Mouse (Mus musculus): ENCODE results near the gene Opcml. TPM values are rescaled to one million over a fixed set of nuclear protein-coding genes. Genes with fewer than 3 reads are reported as not detected.

Opcml gene
- polyA plus RNA-seq, 1 experiment from 2014 or later: 4.9 TPM

GRCm38 (mm10) chr9:28681252-28682037 is 890.9 kb downstream of the Opcml start:
- WGBS: 63% methylated on average over 6 of the region's 6 CpGs
- no peak overlapping the region for H3K9ac ChIP-seq
- no peaks in the 10 kb centered on the region for H3K36me3 ChIP-seq
- H3K4me2 ChIP-seq (replicated peaks): no peak overlapping the region
- no peak for ATAC-seq (ENCODE audit: low FRiP score, low read depth)
- H3K27ac ChIP-seq: no peak overlapping the region
- no peak overlapping the region for H3K4me3 ChIP-seq
- H3K4me1 ChIP-seq: no peaks in the 10 kb centered on the region
- no peaks in the 10 kb centered on the region for H3K27me3 ChIP-seq
- no peaks in the 10 kb centered on the region for H3K9me3 ChIP-seq

DNA sequence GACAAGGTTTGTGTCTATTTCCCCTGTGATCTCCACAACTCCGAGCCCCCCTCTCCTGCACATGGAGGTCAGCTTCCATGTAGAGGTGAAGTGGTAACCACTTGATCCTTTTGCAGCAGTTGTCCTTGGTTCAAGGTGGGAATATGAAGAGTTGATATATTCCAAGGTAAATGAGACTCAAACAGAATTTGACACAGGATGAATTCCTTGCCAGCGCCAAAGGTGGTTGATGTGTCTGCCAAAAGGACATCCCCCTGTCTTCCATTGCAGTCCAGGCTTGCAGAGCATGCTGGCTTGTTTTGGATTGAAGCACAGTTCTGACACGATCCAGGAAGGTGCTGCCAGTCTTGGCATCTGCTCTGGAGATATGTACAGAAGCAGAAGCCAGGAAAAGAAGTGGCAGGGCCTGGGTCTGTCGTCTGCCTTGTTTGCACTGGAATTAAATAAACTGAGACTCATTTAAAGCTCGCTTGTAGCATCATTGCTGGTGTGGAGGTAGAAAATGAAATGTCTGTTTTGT is 893.4 kb downstream of the Opcml start:
- WGBS: 79% methylated on average over 5 of the region's 5 CpGs
- H3K27ac ChIP-seq: no peak overlapping the region
- no peak overlapping the region for H3K4me2 ChIP-seq (replicated peaks)
- H3K9me3 ChIP-seq: no peaks in the 10 kb centered on the region
- no peak overlapping the region for H3K9ac ChIP-seq
- no peak for ATAC-seq (ENCODE audit: low FRiP score, low read depth)
- no peaks in the 10 kb centered on the region for H3K36me3 ChIP-seq
- no peak overlapping the region for H3K4me3 ChIP-seq
- H3K27me3 ChIP-seq: no peaks in the 10 kb centered on the region
- H3K4me1 ChIP-seq: no peaks in the 10 kb centered on the region

GRCm38 (mm10) chr9:28686942-28687611 is 896.5 kb downstream of the Opcml start:
- ATAC-seq (ENCODE audit: low FRiP score, low read depth): no peak
- 14% methylated on average over 7 of the region's 7 CpGs for WGBS

GRCm38 (mm10) chr9:28690134-28690533 is 899.6 kb downstream of the Opcml start:
- H3K4me2 ChIP-seq (replicated peaks): no peak overlapping the region
- H3K27me3 ChIP-seq: no peaks in the 10 kb centered on the region
- WGBS: 65% methylated on average over 2 of the region's 2 CpGs
- no peaks in the 10 kb centered on the region for H3K9me3 ChIP-seq
- H3K4me1 ChIP-seq: no peaks in the 10 kb centered on the region
- H3K36me3 ChIP-seq: no peaks in the 10 kb centered on the region
- no peak overlapping the region for H3K27ac ChIP-seq
- no peak overlapping the region for H3K4me3 ChIP-seq
- no peak for ATAC-seq (ENCODE audit: low FRiP score, low read depth)
- no peak overlapping the region for H3K9ac ChIP-seq

More at GRCm38 (mm10) chr9:28686942-28687611, 896.5 kb downstream of the Opcml start:
- H3K36me3 ChIP-seq: no peaks in the 10 kb centered on the region
- H3K4me2 ChIP-seq (replicated peaks): no peak overlapping the region
- H3K4me3 ChIP-seq: no peak overlapping the region
- no peaks in the 10 kb centered on the region for H3K4me1 ChIP-seq
- no peak overlapping the region for H3K27ac ChIP-seq
- H3K9ac ChIP-seq: no peak overlapping the region
- H3K27me3 ChIP-seq: no peaks in the 10 kb centered on the region
- no peaks in the 10 kb centered on the region for H3K9me3 ChIP-seq

DNA sequence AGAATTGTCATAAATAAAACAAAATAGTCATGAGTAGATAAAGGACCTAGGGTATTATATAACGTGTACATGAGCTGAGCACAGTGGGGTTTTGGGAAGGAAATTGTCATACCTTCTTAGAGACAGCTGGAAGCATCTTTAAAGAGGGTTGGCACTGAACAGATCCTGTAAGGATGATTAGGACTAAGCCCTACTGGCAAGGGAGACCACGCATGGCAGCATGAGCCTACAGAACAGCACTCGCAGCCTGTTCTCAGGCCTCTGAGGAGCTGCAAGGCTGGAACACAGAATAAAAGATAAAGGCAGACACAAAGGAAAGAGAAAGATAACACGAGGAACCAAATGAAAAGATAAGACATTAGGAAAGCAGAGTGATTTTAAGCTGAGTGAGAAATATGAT is 915.2 kb downstream of the Opcml start:
- 79% methylated on average over 4 of the region's 4 CpGs for WGBS

GRCm38 (mm10) chr9:28714544-28714943 is 924.0 kb downstream of the Opcml start:
- H3K4me3 ChIP-seq: no peak overlapping the region
- H3K27me3 ChIP-seq: no peaks in the 10 kb centered on the region
- 85% methylated on average over 2 of the region's 2 CpGs for WGBS
- no peak for ATAC-seq (ENCODE audit: low FRiP score, low read depth)
- H3K9ac ChIP-seq: no peak overlapping the region
- no peaks in the 10 kb centered on the region for H3K9me3 ChIP-seq
- H3K4me1 ChIP-seq: no peaks in the 10 kb centered on the region
- no peak overlapping the region for H3K27ac ChIP-seq
- H3K36me3 ChIP-seq: no peaks in the 10 kb centered on the region
- H3K4me2 ChIP-seq (replicated peaks): no peak overlapping the region

More for the DNA sequence above, 915.2 kb downstream of the Opcml start:
- H3K4me3 ChIP-seq: no peak overlapping the region
- no peaks in the 10 kb centered on the region for H3K36me3 ChIP-seq
- H3K27ac ChIP-seq: no peak overlapping the region
- no peaks in the 10 kb centered on the region for H3K4me1 ChIP-seq
- no peaks in the 10 kb centered on the region for H3K27me3 ChIP-seq
- no peak for ATAC-seq (ENCODE audit: low FRiP score, low read depth)
- H3K4me2 ChIP-seq (replicated peaks): no peak overlapping the region
- H3K9me3 ChIP-seq: no peaks in the 10 kb centered on the region
- H3K9ac ChIP-seq: no peak overlapping the region

GRCm38 (mm10) chr9:28720186-28720585 is 929.6 kb downstream of the Opcml start:
- no peak overlapping the region for H3K4me3 ChIP-seq
- no peak overlapping the region for H3K27ac ChIP-seq
- ATAC-seq (ENCODE audit: low FRiP score, low read depth): no peak
- no peaks in the 10 kb centered on the region for H3K27me3 ChIP-seq
- H3K4me2 ChIP-seq (replicated peaks): no peak overlapping the region
- 92% methylated on average over 2 of the region's 2 CpGs for WGBS
- H3K36me3 ChIP-seq: no peaks in the 10 kb centered on the region
- no peaks in the 10 kb centered on the region for H3K9me3 ChIP-seq
- H3K4me1 ChIP-seq: no peaks in the 10 kb centered on the region
- H3K9ac ChIP-seq: no peak overlapping the region

GRCm38 (mm10) chr9:28731811-28732602 is 941.4 kb downstream of the Opcml start:
- Histone ChIP-seq H3K9ac (no peak overlapping the region), H3K36me3 (no peaks in the 10 kb centered on the region), H3K27ac (no peak overlapping the region), H3K4me2 (replicated peaks) (no peak overlapping the region), H3K27me3 (no peaks in the 10 kb centered on the region), H3K4me1 (no peaks in the 10 kb centered on the region), H3K9me3 (no peaks in the 10 kb centered on the region), H3K4me3 (no peak overlapping the region)
- WGBS: 54% methylated on average over 10 of the region's 10 CpGs
- ATAC-seq (ENCODE audit: low FRiP score, low read depth): no peak

DNA sequence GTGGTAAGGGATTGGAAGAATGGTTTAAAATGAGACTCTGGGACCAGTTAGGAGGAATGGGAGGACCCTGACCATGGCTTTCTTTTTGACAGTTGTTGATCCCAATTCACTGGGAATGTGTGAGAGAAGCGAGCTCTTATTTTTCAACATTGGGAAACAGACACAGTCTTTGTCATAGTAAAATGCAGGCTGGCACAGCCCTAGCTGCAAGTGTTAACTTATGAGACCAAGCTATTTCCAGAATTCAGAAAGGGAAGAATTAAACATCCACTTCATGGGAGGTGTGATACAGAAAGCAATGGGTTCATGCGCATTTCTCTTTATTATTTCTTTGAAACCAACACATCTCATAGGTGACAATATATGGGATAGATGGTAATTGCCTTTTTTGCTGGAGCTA is 947.4 kb downstream of the Opcml start:
- no peaks in the 10 kb centered on the region for H3K36me3 ChIP-seq
- ATAC-seq (ENCODE audit: low FRiP score, low read depth): no peak
- no peak overlapping the region for H3K9ac ChIP-seq
- H3K27ac ChIP-seq: no peak overlapping the region
- no peaks in the 10 kb centered on the region for H3K27me3 ChIP-seq
- H3K4me1 ChIP-seq: no peaks in the 10 kb centered on the region
- no peak overlapping the region for H3K4me2 ChIP-seq (replicated peaks)
- WGBS: 93% methylated on average over 2 of the region's 2 CpGs
- H3K4me3 ChIP-seq: no peak overlapping the region
- H3K9me3 ChIP-seq: no peaks in the 10 kb centered on the region

DNA sequence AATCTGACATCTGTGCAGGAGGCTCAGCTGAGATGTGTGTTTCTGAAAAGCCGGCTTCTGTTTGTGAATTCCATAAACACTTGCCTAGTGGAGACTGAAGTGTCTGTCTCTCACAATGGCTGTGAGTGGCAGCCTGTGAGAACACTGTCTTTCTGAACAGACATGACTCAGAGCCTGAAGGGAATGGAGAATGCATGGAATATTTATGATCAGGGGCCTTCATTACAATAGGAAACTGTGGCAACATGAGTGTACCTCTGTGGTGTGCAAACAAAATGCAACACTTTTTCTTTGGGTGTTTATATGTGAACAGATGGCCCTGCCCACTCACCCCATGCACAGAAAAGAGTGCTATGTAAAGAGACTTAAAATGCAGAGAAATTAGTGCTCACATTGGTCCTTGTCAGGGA is 947.9 kb downstream of the Opcml start:
- Histone ChIP-seq H3K36me3 (no peaks in the 10 kb centered on the region), H3K27me3 (no peaks in the 10 kb centered on the region), H3K4me3 (no peak overlapping the region), H3K9me3 (no peaks in the 10 kb centered on the region), H3K27ac (no peak overlapping the region), H3K4me2 (replicated peaks) (no peak overlapping the region), H3K9ac (no peak overlapping the region), H3K4me1 (no peaks in the 10 kb centered on the region)
- WGBS: 74% methylated on average over 1 of the region's 1 CpGs
- ATAC-seq (ENCODE audit: low FRiP score, low read depth): no peak

- no peaks in the 10 kb centered on the region for H3K27me3 ChIP-seq
- WGBS: 76% methylated on average over 3 of the region's 3 CpGs
- H3K4me1 ChIP-seq: no peaks in the 10 kb centered on the region
- ATAC-seq (ENCODE audit: low FRiP score, low read depth): no peak
- no peak overlapping the region for H3K4me3 ChIP-seq
- no peak overlapping the region for H3K27ac ChIP-seq
- H3K9ac ChIP-seq: no peak overlapping the region
- H3K9me3 ChIP-seq: no peaks in the 10 kb centered on the region
- H3K36me3 ChIP-seq: no peaks in the 10 kb centered on the region
- H3K4me2 ChIP-seq (replicated peaks): no peak overlapping the region
These were observed 954.2 kb downstream of the Opcml start for GRCm38 (mm10) chr9:28744771-28745170.

GRCm38 (mm10) chr9:28748902-28749301 is 958.3 kb downstream of the Opcml start:
- Histone ChIP-seq H3K9ac (no peak overlapping the region), H3K27ac (no peak overlapping the region), H3K4me2 (replicated peaks) (no peak overlapping the region), H3K9me3 (no peaks in the 10 kb centered on the region), H3K4me3 (no peak overlapping the region), H3K36me3 (no peaks in the 10 kb centered on the region), H3K4me1 (no peaks in the 10 kb centered on the region), H3K27me3 (peaks cover 3% of the 10 kb centered on the region; the same call in 1 of the 2 replicates)
- no peak for ATAC-seq (ENCODE audit: low FRiP score, low read depth)
- WGBS: 71% methylated on average over 2 of the region's 2 CpGs

All from limb, embryonic 13.5 days (tissue).